Mouse (Mus musculus) E14TG2a.4 (cell line): ENCODE results near the gene Rnd3.

Experiments used
- CTCF ChIP-seq: conservative IDR thresholded peaks from 2 replicates; pipeline ENCODE4 v1.5.1; 2014; ENCODE audit warnings: low read length
- NANOG ChIP-seq: IDR thresholded peaks from 2 replicates; pipeline ENCODE4 v1.6.1; 2014; ENCODE audit warnings: borderline replicate concordance, low read length, mixed read lengths
- POU5F1 ChIP-seq: IDR thresholded peaks from 2 replicates; pipeline ENCODE4 v1.6.1; 2014; ENCODE audit warnings: low read length, borderline replicate concordance

DNA sequence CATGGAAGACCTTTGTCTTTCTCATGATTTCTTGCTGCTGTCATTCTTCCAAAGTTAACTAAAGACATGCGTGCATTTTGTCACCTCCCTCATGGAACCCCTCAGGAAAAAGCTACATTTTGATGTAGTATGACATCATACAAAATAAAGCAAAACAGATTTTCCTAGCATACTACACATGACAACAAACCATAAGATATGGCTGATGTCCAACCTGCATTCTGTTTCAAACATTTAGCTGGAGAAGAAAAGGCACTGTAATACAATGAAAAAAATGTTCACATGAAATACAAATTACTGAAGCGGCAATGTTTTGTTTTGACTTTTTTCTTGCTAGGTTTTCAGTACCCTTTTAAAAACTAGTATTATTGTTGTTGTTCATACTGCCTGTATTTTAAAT, 36.9 kb upstream of the Rnd3 start:
- TF ChIP-seq CTCF (no peak), NANOG (no peak), POU5F1 (no peak)
